Mouse (Mus musculus) layer of hippocampus, adult 6 months (tissue): Measurements from ENCODE around the gene 4933415A04Rik. TPM values are rescaled to one million over a fixed set of nuclear protein-coding genes. Genes with fewer than 3 reads are reported as not detected.

Experiments used
- long read RNA-seq, 2 experiments: library from polyadenylated mRNA; unstranded; transcript quantifications; one replicate each; pipeline ENCODE4 v2.0.0; 2019 to 2020
- polyA plus RNA-seq: library from polyadenylated mRNA; unstranded; fragments of <200 nt; fragmentation: Nextera tagmentation; gene quantifications from 2 replicates; pipeline ENCODE4 v1.2.3, GENCODE M21; 2021

4933415A04Rik gene
- polyA plus RNA-seq: 1.7 and 2.2 TPM in 2 replicates
- long read RNA-seq, experiment 1, partial matches to known transcripts: 0 of 1 reads
- long read RNA-seq, experiment 1, other reads (novel, unspliced or antisense): 0 of 1 reads
- long read RNA-seq, experiment 2: 0 reads

DNA sequence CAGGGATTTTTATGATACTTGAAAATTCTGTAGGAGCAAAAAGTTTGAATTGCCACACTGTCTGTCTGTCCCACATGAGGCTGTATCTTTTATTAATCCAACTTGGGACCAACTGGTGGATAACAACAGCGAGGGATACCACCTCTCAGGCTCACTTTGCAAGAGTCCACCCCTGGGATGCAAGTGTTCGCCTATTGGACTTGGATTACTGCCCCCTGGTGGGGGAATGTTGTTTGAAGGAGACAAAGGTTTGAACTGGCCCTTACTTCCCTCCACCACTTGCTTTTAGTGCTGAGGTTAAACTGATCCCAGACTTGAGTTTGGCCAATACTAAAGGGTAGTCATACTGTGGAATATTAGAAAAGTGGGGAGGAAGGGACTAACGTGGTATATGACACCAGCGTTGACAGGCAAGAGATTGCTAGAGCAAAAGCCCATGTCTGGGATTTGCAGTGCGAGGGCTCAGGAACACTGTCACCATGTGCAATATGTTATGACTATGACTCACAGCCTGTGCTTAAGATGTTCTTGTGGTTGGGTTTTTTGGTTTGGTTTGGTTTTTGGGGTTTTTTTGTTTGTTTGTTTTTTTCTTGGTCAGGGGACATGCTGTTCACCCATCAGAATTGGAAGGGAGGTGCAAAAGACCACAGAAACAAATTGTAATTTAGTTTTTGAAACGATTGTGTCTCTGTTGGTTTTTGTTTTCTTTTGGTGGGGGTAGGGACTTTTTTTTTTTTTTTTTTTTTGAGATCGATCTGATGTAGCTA, at the start of gene 4933415A04Rik:
4933415A04Rik (plus strand) TSS at position 717 of the 767 bp plus-strand sequence.

DNA sequence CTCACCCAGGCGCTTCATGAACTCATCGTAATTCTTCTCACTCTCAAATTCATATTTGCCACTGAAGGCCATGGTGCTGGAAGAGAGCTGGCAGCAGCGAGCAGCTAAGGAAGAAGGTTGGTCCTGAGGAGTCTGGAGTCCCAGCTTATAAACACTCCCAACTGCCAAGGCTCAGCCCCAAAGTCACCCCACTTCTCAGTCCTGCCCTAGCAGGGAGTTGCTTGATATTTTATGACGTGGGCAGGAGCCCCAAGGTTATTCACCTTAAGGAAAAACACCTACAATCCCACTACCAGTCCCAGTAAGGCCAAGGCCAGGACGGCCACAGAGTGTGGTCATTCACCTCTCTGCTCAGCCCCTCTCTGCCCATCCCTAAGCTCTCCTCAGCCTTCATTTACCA, 14.6 kb downstream of the 4933415A04Rik start, which contains the start of gene Fabp6:
Fabp6 (minus strand) TSS at position 101 of the 400 bp plus-strand sequence.

Other genes starting within 250 kb of the 4933415A04Rik start
- gene Pttg1, start 160.8 kb upstream of the 4933415A04Rik start, polyA plus RNA-seq: 232 and 284 TPM in 2 replicates
- 49.9 and 51.6 TPM in 2 replicates for gene Slu7, start 153.3 kb upstream of the 4933415A04Rik start, polyA plus RNA-seq
- gene C1qtnf2, start 112.8 kb upstream of the 4933415A04Rik start, polyA plus RNA-seq: 2.2 and 2.5 TPM in 2 replicates
- gene Ccnjl, start 58.3 kb upstream of the 4933415A04Rik start, polyA plus RNA-seq: 1.4 and 2.4 TPM in 2 replicates
- 0.38 TPM in 1 of 2 replicates, not detected in the other for gene Fabp6, start 14.5 kb downstream of the 4933415A04Rik start, polyA plus RNA-seq
- gene Pwwp2a, start 95.0 kb downstream of the 4933415A04Rik start, polyA plus RNA-seq: 5.2 and 5.4 TPM in 2 replicates
- 90.1 and 105 TPM in 2 replicates for gene Ttc1, start 161.0 kb downstream of the 4933415A04Rik start, polyA plus RNA-seq